Mouse (Mus musculus) intestine, embryonic 16.5 days (tissue): Measurements from ENCODE around the gene Tmed1. TPM values are rescaled to one million over a fixed set of nuclear protein-coding genes. Genes with fewer than 3 reads are reported as not detected.

Source experiments
- ATAC-seq: fragments of 200-750 bp; cut with Nextera tagmentation; 2 replicates; pipeline ENCODE4 v1.8.0; 2017; ENCODE audit warnings: moderate TSS enrichment, moderate library complexity
- H3K27ac ChIP-seq: fragments of 300-500 bp; sonication (generic); 2 replicates; pipeline ENCODE4 v1.5.1; 2014; ENCODE audit warnings: mild to moderate bottlenecking, low read length
- H3K27me3 ChIP-seq: fragments of 300-500 bp; sonication (generic); replicated peaks from 2 replicates; pipeline ENCODE4 v1.6.1; 2014; ENCODE audit warnings: low read length, control low read depth, mixed read lengths; ENCODE audit not compliant: control insufficient read depth, insufficient read depth
- H3K36me3 ChIP-seq: fragments of 300-500 bp; sonication (generic); 2 replicates; pipeline ENCODE4 v1.6.1; 2014; ENCODE audit warnings: low read length, control low read depth; ENCODE audit not compliant: control insufficient read depth, insufficient read depth
- H3K4me1 ChIP-seq: fragments of 300-500 bp; sonication (generic); 2 replicates; pipeline ENCODE4 v1.6.1; 2014; ENCODE audit warnings: low read length, control low read depth, mixed read lengths; ENCODE audit not compliant: control insufficient read depth, insufficient read depth
- H3K4me2 ChIP-seq: fragments of 300-500 bp; sonication (generic); 2 replicates; pipeline ENCODE4 v1.6.1; 2014; ENCODE audit warnings: low read depth, low read length, control low read depth
- H3K4me3 ChIP-seq: fragments of 300-500 bp; sonication (generic); 2 replicates; pipeline ENCODE4 v1.5.1; 2014; ENCODE audit warnings: mild to moderate bottlenecking, low read length
- H3K9ac ChIP-seq: fragments of 300-500 bp; sonication (generic); 2 replicates; pipeline ENCODE4 v1.6.1; 2014; ENCODE audit warnings: low read depth, low read length
- H3K9me3 ChIP-seq: fragments of 300-500 bp; sonication (generic); 2 replicates; pipeline ENCODE4 v1.6.1; 2016; ENCODE audit warnings: low read length, control low read depth; ENCODE audit not compliant: control insufficient read depth
- WGBS: fragments of 180-500 bp; shearing (Covaris S2); extraction: QIAGEN DNeasy Blood & Tissue Kit; methylation state at CpG from one replicate; pipeline ENCODE4 v1.1.7; 2014; 5-methylcytosine and 5-hydroxymethylcytosine counted together
- polyA plus RNA-seq: library from polyadenylated mRNA; unstranded; fragments of >200 nt; fragmentation: Nextera tagmentation; extraction: Ambion mirVana; gene quantifications from 2 replicates; pipeline ENCODE4 v1.2.1, GENCODE M21; 2015

The Tmed1 gene
- 72.6 and 79.7 TPM in 2 replicates for polyA plus RNA-seq

- Histone ChIP-seq H3K27ac (peak within 1 kb of the TSS; percentile 94), H3K9me3 (no peaks in the 10 kb centered on the region), H3K4me3 (peak within 1 kb of the TSS; percentile 80), H3K36me3 (peaks cover 19% of the 10 kb centered on the region), H3K4me2 (peak within 1 kb of the TSS; percentile 88), H3K4me1 (peaks cover 17% of the 10 kb centered on the region), H3K27me3 (no peaks in the 10 kb centered on the region), H3K9ac (peak within 1 kb of the TSS; percentile 81)
- WGBS, result under 1% methylated on average over 44 of the region's 44 CpGs
- peak; percentile 98 for ATAC-seq
Observed at GRCm38 (mm10) chr9:21509772-21510688, at the start of gene Tmed1. TSS of gene Tmed1 (minus strand) at chr9:21510252.

GRCm38 (mm10) chr9:21559151-21559550, 49.1 kb upstream of the Tmed1 start:
- H3K4me1 ChIP-seq, result peaks cover 13% of the 10 kb centered on the region
- H3K9ac ChIP-seq, result no peak overlapping the region
- no peaks in the 10 kb centered on the region for H3K36me3 ChIP-seq
- H3K9me3 ChIP-seq, result no peaks in the 10 kb centered on the region
- H3K27me3 ChIP-seq, result no peaks in the 10 kb centered on the region
- 94% methylated on average over 3 of the region's 3 CpGs for WGBS
- no peak overlapping the region for H3K27ac ChIP-seq
- H3K4me2 ChIP-seq, result no peak overlapping the region
- no peak overlapping the region for H3K4me3 ChIP-seq
- ATAC-seq, result no peak

- no peaks in the 10 kb centered on the region for H3K36me3 ChIP-seq
- peak overlapping the region; percentile 34 for H3K27ac ChIP-seq
- no peaks in the 10 kb centered on the region for H3K9me3 ChIP-seq
- H3K4me1 ChIP-seq, result peaks cover 13% of the 10 kb centered on the region
- ATAC-seq, result peak; percentile 94
- no peaks in the 10 kb centered on the region for H3K27me3 ChIP-seq
- WGBS, result 53% methylated on average over 4 of the region's 4 CpGs
- no peak overlapping the region for H3K4me3 ChIP-seq
- H3K9ac ChIP-seq, result no peak overlapping the region
- no peak overlapping the region for H3K4me2 ChIP-seq
Observed at GRCm38 (mm10) chr9:21558366-21558765, 48.3 kb upstream of the Tmed1 start.

GRCm38 (mm10) chr9:21557556-21557955, 47.5 kb upstream of the Tmed1 start:
- Histone ChIP-seq H3K36me3 (no peaks in the 10 kb centered on the region), H3K27me3 (no peaks in the 10 kb centered on the region), H3K4me2 (no peak overlapping the region), H3K9ac (no peak overlapping the region), H3K4me1 (peaks cover 13% of the 10 kb centered on the region), H3K9me3 (no peaks in the 10 kb centered on the region), H3K27ac (no peak overlapping the region), H3K4me3 (no peak overlapping the region)
- 86% methylated on average over 2 of the region's 2 CpGs for WGBS
- ATAC-seq, result no peak

GRCm38 (mm10) chr9:21556996-21557395, 46.9 kb upstream of the Tmed1 start:
- no peak overlapping the region for H3K4me3 ChIP-seq
- H3K9ac ChIP-seq, result no peak overlapping the region
- no peaks in the 10 kb centered on the region for H3K9me3 ChIP-seq
- H3K27ac ChIP-seq, result no peak overlapping the region
- no peak overlapping the region for H3K4me2 ChIP-seq
- no peaks in the 10 kb centered on the region for H3K27me3 ChIP-seq
- H3K4me1 ChIP-seq, result peaks cover 13% of the 10 kb centered on the region
- no peaks in the 10 kb centered on the region for H3K36me3 ChIP-seq
- WGBS, result 94% methylated on average over 2 of the region's 2 CpGs
- no peak for ATAC-seq

- H3K4me1 ChIP-seq, result peaks cover 13% of the 10 kb centered on the region
- 80% methylated on average over 6 of the region's 6 CpGs for WGBS
- no peaks in the 10 kb centered on the region for H3K9me3 ChIP-seq
- H3K36me3 ChIP-seq, result no peaks in the 10 kb centered on the region
- no peaks in the 10 kb centered on the region for H3K27me3 ChIP-seq
- H3K27ac ChIP-seq, result no peak overlapping the region
- H3K4me3 ChIP-seq, result no peak overlapping the region
- H3K9ac ChIP-seq, result no peak overlapping the region
- no peak overlapping the region for H3K4me2 ChIP-seq
- no peak for ATAC-seq
Observed at GRCm38 (mm10) chr9:21555198-21555742, 45.2 kb upstream of the Tmed1 start.

- Histone ChIP-seq H3K4me1 (peaks cover 13% of the 10 kb centered on the region), H3K27me3 (no peaks in the 10 kb centered on the region), H3K9ac (no peak overlapping the region), H3K4me2 (no peak overlapping the region), H3K36me3 (no peaks in the 10 kb centered on the region), H3K4me3 (no peak overlapping the region), H3K9me3 (no peaks in the 10 kb centered on the region), H3K27ac (no peak overlapping the region)
- 87% methylated on average over 6 of the region's 6 CpGs for WGBS
- no peak for ATAC-seq
Observed at GRCm38 (mm10) chr9:21553607-21554273, 43.7 kb upstream of the Tmed1 start.

- ATAC-seq, result no peak
- H3K4me1 ChIP-seq, result peaks cover 6% of the 10 kb centered on the region
- no peaks in the 10 kb centered on the region for H3K9me3 ChIP-seq
- 93% methylated on average over 2 of the region's 2 CpGs for WGBS
- H3K9ac ChIP-seq, result no peak overlapping the region
- no peak overlapping the region for H3K4me3 ChIP-seq
- no peaks in the 10 kb centered on the region for H3K36me3 ChIP-seq
- no peak overlapping the region for H3K4me2 ChIP-seq
- H3K27ac ChIP-seq, result no peak overlapping the region
- no peaks in the 10 kb centered on the region for H3K27me3 ChIP-seq
Observed at GRCm38 (mm10) chr9:21551049-21551448, 41.0 kb upstream of the Tmed1 start.
